Mouse (Mus musculus): ENCODE results near the gene Cdkn1b.

Cdkn1b gene

GRCm38 (mm10) chr6:134920190-134921013 lies at the start of gene Cdkn1b:
Cdkn1b (plus strand) TSS chr6:134920401.
- DNase-seq (ENCODE audit: low spot score) = peak; percentile 93

GRCm38 (mm10) chr6:134870887-134871286 lies 49.3 kb upstream of the Cdkn1b start:
- no peak for DNase-seq (ENCODE audit: low spot score)

GRCm38 (mm10) chr6:134872236-134872635 lies 48.0 kb upstream of the Cdkn1b start:
- no peak for DNase-seq (ENCODE audit: low spot score)

- no peak for DNase-seq (ENCODE audit: low spot score)
These were observed 47.2 kb upstream of the Cdkn1b start for GRCm38 (mm10) chr6:134873018-134873417.

DNA sequence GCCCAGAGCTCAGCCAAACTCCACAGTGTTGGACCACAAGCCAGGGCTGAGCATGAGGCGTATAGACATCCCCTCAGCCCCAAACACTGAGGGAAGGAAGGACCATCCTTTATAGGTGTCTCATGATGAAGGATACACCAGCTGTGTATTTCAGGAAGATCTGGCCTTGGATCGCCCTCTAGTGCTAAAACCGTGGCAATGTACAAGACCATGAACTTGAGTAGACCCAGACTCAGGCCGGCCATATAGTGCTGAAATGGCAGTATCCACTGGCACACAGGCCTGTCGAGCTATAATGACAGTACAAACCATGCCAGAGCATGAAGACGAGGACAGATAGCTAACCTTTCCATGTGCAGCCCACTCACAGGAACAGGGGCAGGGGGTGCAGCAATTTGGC lies 43.4 kb upstream of the Cdkn1b start:
- peak; percentile 69 for DNase-seq (ENCODE audit: low spot score)

DNA sequence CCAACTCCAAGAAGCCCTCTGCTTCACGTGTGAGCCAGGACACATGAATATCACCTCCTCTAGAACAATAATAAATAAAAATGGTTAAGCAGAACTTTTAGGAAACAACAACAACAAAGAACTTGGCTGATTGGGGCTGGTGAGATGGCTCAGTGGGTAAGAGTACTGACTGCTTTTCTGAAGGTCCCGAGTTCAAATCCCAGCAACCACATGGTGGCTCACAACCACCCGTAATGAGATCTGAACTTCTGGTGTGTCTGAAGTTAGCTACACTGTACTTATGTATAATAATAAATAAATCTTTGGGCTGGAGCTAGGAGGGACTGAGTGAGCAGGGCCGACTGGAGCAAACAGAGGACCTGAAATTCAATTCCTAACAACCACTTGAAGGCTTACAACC lies 42.9 kb upstream of the Cdkn1b start:
- DNase-seq (ENCODE audit: low spot score) = no peak

GRCm38 (mm10) chr6:134877892-134878291 lies 42.3 kb upstream of the Cdkn1b start:
- DNase-seq (ENCODE audit: low spot score) = no peak

GRCm38 (mm10) chr6:134879556-134879955 lies 40.6 kb upstream of the Cdkn1b start:
- no peak for DNase-seq (ENCODE audit: low spot score)

DNA sequence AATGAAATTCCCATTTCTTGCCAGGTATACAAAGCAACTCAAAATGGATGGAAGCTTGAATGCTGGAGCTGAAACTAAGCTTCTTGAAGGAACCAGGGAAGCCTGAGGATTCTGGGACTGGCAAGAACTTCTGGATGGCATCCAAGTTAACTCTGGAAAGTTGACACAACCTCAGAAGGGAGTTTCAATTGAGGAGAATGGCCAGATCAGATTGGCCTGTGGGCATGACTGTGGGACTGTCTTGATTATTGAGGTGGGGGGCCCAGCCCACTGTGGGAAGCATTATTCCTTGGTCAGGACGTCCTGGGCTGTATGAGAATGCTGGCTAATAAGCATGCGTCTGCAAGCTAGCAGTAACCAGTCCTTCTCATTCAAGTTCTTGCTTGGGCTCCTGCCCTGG lies 40.2 kb upstream of the Cdkn1b start:
- DNase-seq (ENCODE audit: low spot score) = no peak

DNA sequence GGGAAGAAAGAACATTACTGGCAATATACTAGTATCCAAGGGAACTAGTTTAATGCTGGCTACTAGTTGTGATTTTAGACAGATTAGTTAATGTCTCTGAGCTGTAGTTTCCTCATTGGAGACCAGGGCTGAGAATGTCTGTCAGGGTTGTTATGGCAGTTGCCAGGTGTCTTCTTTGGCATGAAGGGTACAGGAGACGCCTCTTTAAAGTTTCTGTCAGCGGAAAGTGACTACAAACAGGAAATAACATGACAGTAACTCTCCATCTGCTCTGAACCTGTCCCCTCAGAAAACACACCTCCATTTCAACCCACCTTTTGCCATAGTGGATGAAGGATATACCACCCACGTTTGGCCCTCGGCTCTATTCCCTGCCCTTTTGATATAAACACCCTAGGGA lies 36.5 kb upstream of the Cdkn1b start:
- DNase-seq (ENCODE audit: low spot score) = no peak

DNA sequence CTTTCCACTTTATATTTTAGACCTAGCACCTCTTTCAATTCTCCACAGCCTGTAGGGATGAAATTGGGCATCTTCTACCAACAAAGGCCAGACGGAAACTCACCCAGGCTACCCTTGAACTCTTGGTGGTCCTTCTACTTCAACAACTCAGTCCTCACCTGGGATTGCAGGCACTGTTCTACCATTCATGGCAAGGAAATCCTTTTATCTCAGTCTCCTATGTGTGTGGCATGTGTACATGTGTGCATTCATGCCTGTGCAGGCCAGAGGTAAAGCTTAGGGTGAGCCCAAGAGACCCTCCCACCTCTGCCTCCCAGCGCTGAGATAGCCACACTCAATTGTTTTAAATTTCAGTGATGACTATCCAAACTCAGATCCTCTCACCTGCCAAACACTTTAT lies 34.7 kb upstream of the Cdkn1b start:
- no peak for DNase-seq (ENCODE audit: low spot score)

GRCm38 (mm10) chr6:134886475-134886874 lies 33.7 kb upstream of the Cdkn1b start:
- no peak for DNase-seq (ENCODE audit: low spot score)

DNA sequence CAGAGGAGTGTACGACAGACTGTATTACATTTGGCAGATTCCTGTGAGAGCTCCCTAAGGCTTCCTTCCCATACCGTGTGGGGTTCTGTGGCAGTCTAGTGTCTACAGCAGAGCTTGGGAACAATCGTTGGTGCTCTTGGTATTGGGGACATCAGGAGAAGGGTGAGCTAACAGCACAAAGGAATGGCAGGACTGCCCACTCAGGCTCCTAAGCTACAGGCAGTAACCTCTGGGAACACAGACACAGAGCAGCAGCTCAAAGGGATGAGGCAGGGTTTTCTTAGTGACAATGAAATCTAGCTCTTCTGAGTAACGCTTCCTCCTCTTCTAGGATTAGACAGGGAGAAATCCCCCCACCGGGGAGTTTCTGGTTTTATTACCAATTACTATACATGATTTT lies 33.2 kb upstream of the Cdkn1b start:
- DNase-seq (ENCODE audit: low spot score) = peak; percentile 23

- peak; percentile 96 for DNase-seq (ENCODE audit: low spot score)
These were observed 32.3 kb upstream of the Cdkn1b start for GRCm38 (mm10) chr6:134887711-134888449.

DNA sequence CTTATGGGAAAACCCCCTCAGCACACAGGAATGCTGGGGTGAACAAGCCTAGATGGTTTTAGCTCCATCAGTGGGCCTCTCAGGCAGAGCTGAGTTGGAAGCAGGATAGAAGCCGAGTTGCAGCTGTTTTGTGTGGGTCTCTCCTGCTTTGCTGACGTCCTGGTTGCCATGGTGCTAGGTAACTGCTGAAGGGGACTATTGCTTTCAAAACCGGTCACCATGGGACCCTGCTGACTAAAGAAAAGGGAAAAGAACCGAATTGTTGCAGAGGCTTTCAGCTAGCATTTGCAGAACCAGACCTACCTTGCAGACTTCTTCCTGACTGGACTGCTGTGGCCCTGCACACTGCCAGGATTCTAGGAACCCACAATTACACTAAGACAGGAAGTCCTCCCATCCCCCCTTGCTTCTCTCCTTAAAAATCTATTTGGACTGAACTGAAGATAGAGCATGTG lies 31.6 kb upstream of the Cdkn1b start:
- peak; percentile 34 for DNase-seq (ENCODE audit: low spot score)

GRCm38 (mm10) chr6:134889763-134890162 lies 30.4 kb upstream of the Cdkn1b start:
- no peak for DNase-seq (ENCODE audit: low spot score)

- no peak for DNase-seq (ENCODE audit: low spot score)
These were observed 29.8 kb upstream of the Cdkn1b start for GRCm38 (mm10) chr6:134890436-134890835.

GRCm38 (mm10) chr6:134896570-134897436 lies 23.4 kb upstream of the Cdkn1b start:
- no peak for DNase-seq (ENCODE audit: low spot score)

DNA sequence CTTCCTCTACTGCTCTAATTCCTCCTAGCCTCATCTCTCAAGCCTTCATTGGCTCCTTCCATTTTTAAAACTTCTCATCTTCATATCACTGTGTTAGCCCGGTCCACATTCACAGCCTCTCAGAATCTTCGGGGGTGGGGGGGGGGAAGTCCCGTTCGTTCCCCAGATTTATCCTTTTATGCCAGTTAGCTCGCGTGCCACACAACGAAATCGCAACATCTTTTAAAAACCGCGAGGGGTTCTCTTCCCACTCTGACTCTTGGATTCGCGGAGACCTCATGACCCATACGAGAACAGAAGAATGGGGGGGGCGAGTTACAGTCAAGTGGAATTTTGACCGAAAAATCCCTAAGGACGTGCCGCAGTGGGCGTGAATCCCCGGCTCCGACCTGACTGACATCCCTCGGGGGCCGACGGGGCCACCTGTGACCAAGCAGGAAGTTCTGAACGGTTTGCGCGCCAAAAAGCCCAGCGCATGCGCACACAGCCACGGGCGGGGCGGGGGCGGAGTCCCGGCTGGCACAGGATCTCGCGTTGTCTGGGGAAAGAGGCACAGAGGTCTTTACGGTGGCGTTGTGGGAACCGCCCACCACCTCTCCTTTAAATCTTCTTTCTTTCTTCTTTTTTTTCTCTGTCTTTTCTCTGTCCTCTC lies 22.6 kb upstream of the Cdkn1b start:
- DNase-seq (ENCODE audit: low spot score) = peak; percentile 94

DNA sequence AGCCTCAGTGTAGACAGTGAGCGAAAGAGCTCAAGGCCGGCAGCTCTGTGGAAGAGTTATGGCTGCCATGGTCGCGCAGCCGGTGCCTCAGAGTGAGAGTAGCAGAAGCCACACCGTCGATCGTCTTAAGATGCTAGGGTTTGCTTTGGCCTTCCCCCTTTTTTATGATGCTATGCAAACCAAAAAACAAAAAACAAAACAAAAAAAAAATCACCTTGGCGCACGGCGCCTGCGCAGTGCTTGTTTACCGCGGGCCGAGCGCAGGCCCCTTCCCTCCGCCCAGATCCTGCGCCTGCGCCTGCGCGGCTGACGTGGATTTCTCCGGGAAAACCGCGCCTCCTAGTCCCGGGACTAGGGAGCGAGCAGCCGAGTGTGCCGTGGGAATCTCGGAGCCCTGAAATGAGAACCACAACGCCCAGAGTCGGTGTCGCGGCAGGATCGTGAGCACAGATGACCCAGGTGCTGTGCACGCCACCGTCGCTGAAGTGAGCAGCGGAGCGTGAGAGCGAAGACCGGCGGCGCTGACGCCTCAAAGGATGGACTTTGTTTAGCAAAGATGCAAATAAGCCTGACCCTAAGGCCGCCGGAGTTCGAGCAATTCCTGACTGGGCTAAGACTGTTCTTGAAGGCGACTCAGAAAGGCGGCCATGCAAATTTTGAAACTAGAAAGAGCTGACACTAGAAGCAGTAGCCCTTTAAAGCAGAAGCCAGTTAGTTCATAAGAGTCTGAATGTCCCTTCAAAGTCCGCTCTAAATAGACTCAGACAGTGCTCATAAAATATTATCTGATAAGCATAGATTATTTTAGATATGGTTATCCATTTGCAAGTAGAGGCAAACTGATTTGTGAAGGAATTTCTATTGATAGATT lies 21.9 kb upstream of the Cdkn1b start, which contains the start of gene Gpr19:
Gene Gpr19 (minus strand): TSS at position 484 of the 871 bp plus-strand sequence.
- DNase-seq (ENCODE audit: low spot score) = peak; percentile 93

DNA sequence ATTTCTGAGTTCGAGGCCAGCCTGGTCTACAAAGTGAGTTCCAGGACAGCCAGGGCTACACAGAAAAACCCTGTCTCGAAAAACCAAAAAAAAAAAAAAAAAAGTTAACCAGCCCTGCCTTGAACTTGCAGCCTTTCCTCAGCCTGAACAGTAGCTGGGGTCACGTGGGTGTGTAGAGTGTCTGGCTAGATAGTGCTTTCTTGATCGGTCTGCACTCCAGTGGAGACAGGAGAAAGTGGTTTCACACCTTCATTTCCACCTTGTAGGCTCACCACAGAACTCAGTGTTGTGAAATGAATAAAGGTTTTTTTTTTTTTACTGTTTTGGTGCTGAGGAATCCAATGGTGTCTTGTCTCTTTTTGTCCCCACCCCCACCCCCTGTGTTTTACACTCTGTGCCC lies 16.8 kb upstream of the Cdkn1b start:
- DNase-seq (ENCODE audit: low spot score) = no peak
